Mouse (Mus musculus) forebrain, embryonic 12.5 days (tissue): Measurements from ENCODE around the gene Tenm2. TPM values are rescaled to one million over a fixed set of nuclear protein-coding genes. Genes with fewer than 3 reads are reported as not detected.

Source experiments
- ATAC-seq: fragments of 200-750 bp; cut with Nextera tagmentation; 2 replicates; pipeline ENCODE4 v1.8.0; 2017; ENCODE audit warnings: moderate TSS enrichment; ENCODE audit not compliant: low FRiP score
- H3K27ac ChIP-seq: fragments of 300-500 bp; sonication (generic); 2 replicates; pipeline ENCODE4 v1.5.1; 2016; ENCODE audit warnings: mild to moderate bottlenecking
- H3K27me3 ChIP-seq: fragments of 300-500 bp; sonication (generic); 2 replicates; pipeline ENCODE4 v1.6.1; 2016; ENCODE audit warnings: mild to moderate bottlenecking
- H3K36me3 ChIP-seq: fragments of 300-500 bp; sonication (generic); replicated peaks from 2 replicates; pipeline ENCODE4 v1.6.1; 2016; ENCODE audit warnings: mild to moderate bottlenecking
- H3K4me1 ChIP-seq: fragments of 300-500 bp; sonication (generic); 2 replicates; pipeline ENCODE4 v1.6.1; 2016
- H3K4me2 ChIP-seq: fragments of 300-500 bp; sonication (generic); 2 replicates; pipeline ENCODE4 v1.6.1; 2016; ENCODE audit warnings: mild to moderate bottlenecking, moderate library complexity
- H3K4me3 ChIP-seq: fragments of 300-500 bp; sonication (generic); replicated peaks from 2 replicates; pipeline ENCODE4 v1.5.1; 2016; ENCODE audit warnings: mild to moderate bottlenecking
- H3K9ac ChIP-seq: fragments of 300-500 bp; sonication (generic); 2 replicates; pipeline ENCODE4 v1.6.1; 2016; ENCODE audit warnings: mild to moderate bottlenecking
- H3K9me3 ChIP-seq: fragments of 300-500 bp; sonication (generic); 2 replicates; pipeline ENCODE4 v1.6.1; 2016
- WGBS: fragments of 180-500 bp; shearing (Covaris S2); methylation state at CpG from one replicate; pipeline ENCODE4 v1.1.7; 2016; 5-methylcytosine and 5-hydroxymethylcytosine counted together
- polyA plus RNA-seq: library from polyadenylated mRNA; unstranded; fragments of >200 nt; fragmentation: Nextera tagmentation; extraction: Ambion mirVana; gene quantifications from 2 replicates; pipeline ENCODE4 v1.2.1, GENCODE M21; 2016

The Tenm2 gene
- polyA plus RNA-seq, 1 experiment from 2014 or later: 10.9 TPM

- Histone ChIP-seq H3K4me2 (no peak overlapping the region), H3K9me3 (no peaks in the 10 kb centered on the region), H3K4me3 (no peak overlapping the region), H3K36me3 (no peaks in the 10 kb centered on the region), H3K27me3 (no peaks in the 10 kb centered on the region), H3K27ac (no peak overlapping the region), H3K9ac (no peak overlapping the region), H3K4me1 (peaks cover 12% of the 10 kb centered on the region)
- ATAC-seq: no peak
Observed at GRCm38 (mm10) chr11:36632201-36632600, 603.6 kb downstream of the Tenm2 start.

DNA sequence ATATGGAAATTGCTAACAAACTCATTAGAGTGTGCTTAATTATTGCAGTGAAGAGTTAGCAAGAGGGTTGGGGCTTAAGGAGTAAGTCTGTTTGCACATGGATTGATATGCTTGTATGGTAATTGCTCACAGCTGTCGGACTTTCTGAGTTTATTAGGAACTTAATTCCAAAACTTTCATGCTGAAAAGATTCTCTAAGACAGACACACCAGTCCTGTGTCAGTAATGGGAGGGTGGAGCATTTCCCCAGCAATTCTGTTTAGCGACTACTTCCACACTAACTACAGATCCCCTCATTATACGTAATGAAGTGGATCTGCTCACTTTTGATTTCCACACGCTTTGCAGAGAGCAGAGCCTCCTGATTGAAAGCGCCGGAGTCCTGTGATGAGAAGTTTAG, 622.0 kb downstream of the Tenm2 start:
- Histone ChIP-seq H3K27me3 (no peaks in the 10 kb centered on the region), H3K27ac (no peak overlapping the region), H3K4me1 (peaks cover 8% of the 10 kb centered on the region), H3K4me2 (no peak overlapping the region), H3K4me3 (no peak overlapping the region), H3K36me3 (no peaks in the 10 kb centered on the region), H3K9ac (no peak overlapping the region), H3K9me3 (no peaks in the 10 kb centered on the region)
- ATAC-seq: peak; percentile 72; the same call in 1 of the 2 replicates
- WGBS: 47% methylated on average over 6 of the region's 6 CpGs

GRCm38 (mm10) chr11:36604815-36605382, 630.9 kb downstream of the Tenm2 start:
- H3K4me2 ChIP-seq: peak overlapping the region; percentile 10; the same call in 1 of the 2 replicates
- no peak overlapping the region for H3K4me3 ChIP-seq
- peak overlapping the region; percentile 71 for H3K27ac ChIP-seq
- H3K4me1 ChIP-seq: peaks cover 16% of the 10 kb centered on the region
- no peak overlapping the region for H3K9ac ChIP-seq
- no peaks in the 10 kb centered on the region for H3K27me3 ChIP-seq
- no peaks in the 10 kb centered on the region for H3K9me3 ChIP-seq
- no peaks in the 10 kb centered on the region for H3K36me3 ChIP-seq
- 32% methylated on average over 8 of the region's 8 CpGs for WGBS
- peak; percentile 64; the same call in 1 of the 2 replicates for ATAC-seq

DNA sequence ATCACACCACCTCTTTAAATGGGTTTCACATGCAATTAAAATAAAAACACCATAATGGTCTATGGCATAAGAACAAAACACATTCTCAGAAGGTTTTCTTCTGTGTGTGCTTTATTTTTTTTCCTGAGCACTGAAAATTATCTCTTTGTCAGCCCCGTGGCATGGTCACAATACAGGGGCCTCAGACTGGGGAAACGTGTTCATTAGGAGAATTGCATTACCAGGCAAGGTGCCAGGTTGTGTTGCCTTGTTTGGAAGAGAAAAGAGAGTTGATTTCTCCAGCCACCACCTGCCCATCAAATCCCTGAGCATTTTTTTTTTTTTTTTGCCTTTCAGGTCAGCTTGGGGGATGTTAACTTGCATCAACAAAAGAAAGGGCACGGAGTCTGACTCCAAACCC, 631.5 kb downstream of the Tenm2 start:
- WGBS: 22% methylated on average over 3 of the region's 3 CpGs
- H3K27ac ChIP-seq: peak overlapping the region; percentile 71; the same call in 1 of the 2 replicates
- H3K27me3 ChIP-seq: no peaks in the 10 kb centered on the region

GRCm38 (mm10) chr11:36592471-36592870, 643.3 kb downstream of the Tenm2 start:
- Histone ChIP-seq H3K4me1 (peaks cover 17% of the 10 kb centered on the region), H3K9me3 (no peaks in the 10 kb centered on the region), H3K27me3 (no peaks in the 10 kb centered on the region), H3K27ac (no peak overlapping the region), H3K4me3 (no peak overlapping the region), H3K9ac (no peak overlapping the region), H3K4me2 (no peak overlapping the region), H3K36me3 (no peaks in the 10 kb centered on the region)
- ATAC-seq: no peak
- 21% methylated on average over 1 of the region's 1 CpGs for WGBS

More for the DNA sequence above, 631.5 kb downstream of the Tenm2 start:
- Histone ChIP-seq H3K9ac (no peak overlapping the region), H3K4me1 (peaks cover 16% of the 10 kb centered on the region), H3K4me2 (peak overlapping the region; percentile 10; the same call in 1 of the 2 replicates), H3K36me3 (no peaks in the 10 kb centered on the region), H3K9me3 (no peaks in the 10 kb centered on the region), H3K4me3 (no peak overlapping the region)
- peak; percentile 78; the same call in 1 of the 2 replicates for ATAC-seq

DNA sequence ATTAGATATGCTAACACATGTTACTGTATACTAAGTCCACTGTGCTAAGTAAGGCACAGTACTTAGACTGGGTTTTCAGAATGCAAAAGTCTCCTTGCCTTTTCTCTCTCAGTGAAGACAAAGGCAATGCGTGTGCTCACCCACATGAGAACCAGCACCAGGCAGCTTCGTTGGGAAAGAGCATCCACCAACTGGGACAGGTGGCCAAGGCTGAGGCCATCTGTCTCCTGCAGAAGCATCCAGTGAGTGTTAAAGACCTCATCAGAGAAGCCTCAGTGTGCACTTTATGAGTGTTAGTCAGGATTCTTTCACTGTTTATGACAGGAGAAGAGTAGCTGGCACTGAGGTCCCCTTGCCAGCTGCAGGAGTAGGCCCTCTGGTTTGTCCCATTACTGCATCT, 669.6 kb downstream of the Tenm2 start:
- no peaks in the 10 kb centered on the region for H3K9me3 ChIP-seq
- WGBS: 75% methylated on average over 2 of the region's 2 CpGs

DNA sequence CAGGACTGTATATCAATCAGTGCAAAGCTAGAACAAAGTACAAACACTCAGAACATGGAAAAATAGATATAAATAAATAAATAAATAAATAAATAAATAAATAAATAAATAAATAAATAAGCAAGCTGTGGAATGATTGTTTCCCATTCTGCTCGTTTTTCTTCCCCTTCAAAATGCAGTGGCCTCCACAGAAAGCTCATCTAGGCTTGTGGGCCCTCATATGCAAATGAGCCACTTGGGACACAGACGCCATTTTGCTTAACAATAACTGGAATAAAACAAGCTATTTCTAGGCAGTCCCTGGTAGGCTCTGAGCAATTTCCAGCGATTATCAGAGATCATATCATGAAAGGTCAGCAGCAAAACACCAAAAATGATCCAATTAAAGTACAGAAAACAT, 672.9 kb downstream of the Tenm2 start:
- ATAC-seq: no peak
- 69% methylated on average over 3 of the region's 3 CpGs for WGBS
- H3K27ac ChIP-seq: no peak overlapping the region
- no peak overlapping the region for H3K9ac ChIP-seq
- peaks cover 4% of the 10 kb centered on the region; the same call in 1 of the 2 replicates for H3K4me1 ChIP-seq
- H3K27me3 ChIP-seq: no peaks in the 10 kb centered on the region
- H3K4me3 ChIP-seq: no peak overlapping the region
- no peaks in the 10 kb centered on the region for H3K36me3 ChIP-seq
- no peak overlapping the region for H3K4me2 ChIP-seq
- H3K9me3 ChIP-seq: no peaks in the 10 kb centered on the region

More for the DNA sequence above, 669.6 kb downstream of the Tenm2 start:
- Histone ChIP-seq H3K4me2 (no peak overlapping the region), H3K36me3 (no peaks in the 10 kb centered on the region), H3K9ac (no peak overlapping the region), H3K4me1 (peaks cover 4% of the 10 kb centered on the region; the same call in 1 of the 2 replicates), H3K27ac (no peak overlapping the region), H3K4me3 (no peak overlapping the region), H3K27me3 (no peaks in the 10 kb centered on the region)
- ATAC-seq: no peak

GRCm38 (mm10) chr11:36560785-36561548, 674.8 kb downstream of the Tenm2 start:
- H3K36me3 ChIP-seq: no peaks in the 10 kb centered on the region
- 79% methylated on average over 7 of the region's 7 CpGs for WGBS
- no peak for ATAC-seq
- H3K4me1 ChIP-seq: peaks cover 4% of the 10 kb centered on the region; the same call in 1 of the 2 replicates
- H3K4me2 ChIP-seq: no peak overlapping the region
- no peak overlapping the region for H3K27ac ChIP-seq
- H3K9me3 ChIP-seq: no peaks in the 10 kb centered on the region
- no peak overlapping the region for H3K4me3 ChIP-seq
- H3K27me3 ChIP-seq: no peaks in the 10 kb centered on the region
- no peak overlapping the region for H3K9ac ChIP-seq

GRCm38 (mm10) chr11:36557316-36557715, 678.4 kb downstream of the Tenm2 start:
- H3K4me3 ChIP-seq: no peak overlapping the region
- no peak for ATAC-seq
- H3K9me3 ChIP-seq: no peaks in the 10 kb centered on the region
- H3K27ac ChIP-seq: no peak overlapping the region
- H3K27me3 ChIP-seq: no peaks in the 10 kb centered on the region
- no peak overlapping the region for H3K4me2 ChIP-seq
- no peak overlapping the region for H3K9ac ChIP-seq
- peaks cover 16% of the 10 kb centered on the region for H3K4me1 ChIP-seq
- no peaks in the 10 kb centered on the region for H3K36me3 ChIP-seq
- WGBS: 88% methylated on average over 6 of the region's 6 CpGs

DNA sequence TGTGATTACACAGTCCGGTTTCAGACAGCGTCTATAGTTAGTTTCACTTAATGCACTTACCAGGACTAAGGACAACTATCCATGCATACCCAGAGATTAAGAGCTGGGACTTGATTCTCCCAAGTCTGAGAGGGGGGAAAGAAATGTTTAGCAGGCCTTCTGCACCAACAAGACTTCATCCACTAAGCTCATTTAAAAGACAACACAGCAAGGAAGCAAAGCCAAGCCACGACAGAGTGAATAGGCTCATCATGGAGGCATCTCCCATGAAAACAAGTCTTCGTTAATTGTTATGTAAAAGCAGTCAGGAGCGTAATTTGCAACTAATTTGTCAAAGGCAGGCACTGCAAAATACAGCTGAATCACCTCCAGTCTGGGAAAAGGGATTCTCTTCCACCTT, 682.5 kb downstream of the Tenm2 start:
- H3K4me2 ChIP-seq: no peak overlapping the region
- WGBS: 17% methylated on average over 5 of the region's 5 CpGs
- no peak overlapping the region for H3K4me3 ChIP-seq
- no peaks in the 10 kb centered on the region for H3K27me3 ChIP-seq
- no peaks in the 10 kb centered on the region for H3K36me3 ChIP-seq
- no peaks in the 10 kb centered on the region for H3K9me3 ChIP-seq
- H3K27ac ChIP-seq: peak overlapping the region; percentile 26; the same call in 1 of the 2 replicates
- H3K4me1 ChIP-seq: peaks cover 44% of the 10 kb centered on the region
- no peak overlapping the region for H3K9ac ChIP-seq
- ATAC-seq: 0 out of 2 replicates have a peak, but pooled peaks have one; percentile 17

- H3K4me1 ChIP-seq: peaks cover 49% of the 10 kb centered on the region
- WGBS: 89% methylated on average over 4 of the region's 4 CpGs
- no peak overlapping the region for H3K27ac ChIP-seq
- H3K9ac ChIP-seq: no peak overlapping the region
- H3K9me3 ChIP-seq: no peaks in the 10 kb centered on the region
- H3K27me3 ChIP-seq: no peaks in the 10 kb centered on the region
- no peak overlapping the region for H3K4me3 ChIP-seq
- no peaks in the 10 kb centered on the region for H3K36me3 ChIP-seq
- ATAC-seq: no peak
- no peak overlapping the region for H3K4me2 ChIP-seq
Observed at GRCm38 (mm10) chr11:36550649-36551048, 685.1 kb downstream of the Tenm2 start.

DNA sequence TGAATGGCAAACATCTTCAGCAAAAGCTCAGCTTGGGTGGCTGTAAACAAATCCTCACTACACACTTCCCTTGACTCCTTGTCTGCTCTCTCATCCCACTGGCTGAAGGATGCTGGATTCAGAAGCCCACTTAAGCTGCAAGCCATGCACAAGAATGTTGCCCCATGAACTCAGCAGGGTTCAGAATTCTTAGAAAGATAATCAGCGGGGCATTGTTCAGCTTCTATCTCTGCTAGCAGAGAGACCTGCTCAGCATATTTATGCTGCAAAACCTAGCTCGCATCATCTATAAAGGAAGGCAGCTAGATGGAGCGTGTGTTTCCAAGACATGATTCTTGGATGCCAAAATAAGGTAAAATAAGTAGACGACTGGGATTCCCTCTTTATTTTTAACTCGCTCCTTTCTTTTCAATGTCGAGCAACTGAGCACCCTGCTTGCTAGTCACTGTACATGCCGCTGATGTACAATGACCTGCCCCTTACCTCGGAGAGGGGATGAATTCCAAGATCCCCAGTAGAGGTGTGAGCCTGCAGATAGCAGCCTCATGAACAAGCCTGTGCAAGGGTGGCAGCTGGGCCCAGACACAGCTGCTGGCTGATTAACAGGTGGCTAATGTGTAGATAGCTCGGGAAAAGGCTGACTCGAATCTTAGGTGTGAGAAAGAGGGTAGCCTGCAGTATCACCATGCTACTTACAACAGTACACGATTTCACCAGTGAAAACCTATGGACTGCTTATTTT, 686.2 kb downstream of the Tenm2 start:
- Histone ChIP-seq H3K36me3 (no peaks in the 10 kb centered on the region), H3K9me3 (no peaks in the 10 kb centered on the region), H3K4me1 (peaks cover 49% of the 10 kb centered on the region), H3K27ac (peak overlapping the region; percentile 59), H3K27me3 (no peaks in the 10 kb centered on the region), H3K9ac (0 out of 2 replicates have a peak overlapping the region, but pooled peaks have one; percentile 12), H3K4me3 (no peak overlapping the region), H3K4me2 (no peak overlapping the region)
- 0 out of 2 replicates have a peak, but pooled peaks have one; percentile 19 for ATAC-seq
- 50% methylated on average over 11 of the region's 11 CpGs for WGBS
